Mouse (Mus musculus) cerebellum, adult (tissue): Measurements from ENCODE around the gene Igf2.

Experiments used
- ATAC-seq: cut with Nextera tagmentation; 2 replicates; pipeline ENCODE4 v1.9.2; 2017; ENCODE audit warnings: mild to moderate bottlenecking, moderate library complexity, mixed read lengths; ENCODE audit not compliant: insufficient number of reproducible peaks, low FRiP score, low TSS enrichment

Gene Igf2

DNA sequence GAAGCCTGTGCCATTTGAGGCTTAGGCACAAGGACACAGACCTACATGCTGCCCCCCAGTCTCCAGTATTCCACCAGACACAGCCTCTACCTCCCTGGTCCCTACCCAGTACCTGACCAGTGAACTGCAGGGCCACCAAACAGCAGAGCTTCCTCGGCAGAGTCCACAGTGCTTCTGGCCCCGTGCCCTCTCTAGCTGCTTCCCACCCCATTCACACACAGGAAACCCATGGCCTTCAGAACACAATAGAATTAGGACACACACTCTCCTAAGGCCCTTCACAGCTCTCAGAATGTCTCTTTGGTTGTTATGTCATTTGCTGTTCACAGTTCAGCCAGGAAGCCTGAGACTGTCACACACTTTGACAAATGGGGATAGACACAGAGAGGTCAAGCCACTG, at the start of gene Igf2:
Igf2 (minus strand) TSS at position 158 of the 400 bp plus-strand sequence.
- ATAC-seq: no peak

DNA sequence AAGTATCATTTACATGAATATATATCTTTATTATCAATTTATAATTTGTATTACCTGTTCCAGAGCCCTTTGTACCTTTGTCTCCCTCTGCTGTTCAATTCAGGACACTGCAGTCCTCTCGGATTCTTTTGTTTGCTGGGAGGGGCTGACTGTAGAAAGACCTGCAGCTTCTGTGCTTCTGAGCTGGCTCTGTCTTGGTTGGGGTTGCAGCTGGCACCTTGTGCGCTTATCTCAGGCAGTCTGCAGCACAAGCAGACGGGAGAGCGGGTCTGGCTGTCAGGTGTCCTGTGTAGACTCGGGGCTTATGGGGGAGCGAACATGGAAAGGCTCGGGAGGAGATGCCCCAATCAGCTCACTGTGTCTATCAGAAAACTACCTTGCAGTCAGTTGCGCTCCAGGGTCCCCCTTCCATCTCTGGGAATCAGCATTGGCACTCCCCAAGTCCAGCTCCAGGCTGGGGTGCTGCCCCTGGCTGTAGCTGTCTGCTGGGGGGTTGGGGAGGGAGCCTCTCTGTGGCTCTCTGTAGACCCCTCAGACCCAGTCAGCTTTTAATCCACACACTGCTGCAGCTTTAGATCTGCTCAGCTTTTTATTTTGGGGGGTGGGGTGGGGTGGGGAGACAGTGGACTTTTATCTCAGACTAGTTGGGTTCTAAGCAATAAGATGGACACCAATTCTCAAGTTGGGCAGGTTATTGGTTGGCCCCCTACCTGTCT, 48.3 kb upstream of the Igf2 start:
- ATAC-seq: no peak

DNA sequence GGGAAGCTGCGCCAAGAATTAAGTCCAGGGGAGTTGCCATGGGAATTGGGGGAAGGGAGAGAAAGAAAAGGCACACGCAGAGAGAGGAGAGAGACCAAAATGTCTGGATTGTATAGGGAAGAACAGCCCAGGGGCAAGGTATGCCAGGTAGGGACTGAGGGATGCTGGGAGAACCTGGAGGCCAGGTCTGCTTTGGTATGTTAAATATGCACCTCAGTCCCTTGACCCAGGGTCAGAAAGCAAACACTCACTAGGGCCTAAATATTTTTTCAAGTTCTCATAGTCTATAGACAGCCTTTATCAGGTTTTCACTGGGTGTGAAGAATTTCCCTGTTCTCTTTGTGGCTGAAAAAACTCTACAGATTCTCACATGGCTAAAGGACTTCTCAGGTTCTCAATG, 40.3 kb upstream of the Igf2 start:
- ATAC-seq: no peak

DNA sequence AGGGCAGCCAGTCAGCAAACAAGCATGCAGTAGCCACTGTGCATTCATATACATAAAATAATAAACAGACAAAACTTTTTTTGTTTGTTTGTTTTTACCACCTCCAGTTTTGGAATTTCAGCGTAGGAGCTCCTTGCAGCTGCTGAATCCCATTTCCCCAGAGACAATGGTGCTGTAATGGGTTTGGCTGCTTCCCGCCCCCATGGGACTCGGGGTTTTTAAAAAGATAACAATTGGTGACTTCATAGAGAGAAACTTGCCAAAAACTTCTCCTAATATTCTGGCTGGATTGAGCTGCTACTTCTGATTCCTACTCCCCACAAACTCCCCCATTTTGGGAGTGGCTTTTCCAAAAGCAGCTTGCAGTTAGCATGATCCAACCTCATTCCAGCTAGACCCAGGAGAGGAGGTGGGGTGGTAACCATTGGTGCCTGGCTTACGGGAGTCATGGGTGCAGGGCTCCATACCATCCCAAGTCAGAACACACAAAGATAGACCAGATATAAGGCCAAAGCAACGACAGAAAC, 32.8 kb upstream of the Igf2 start:
- no peak for ATAC-seq

DNA sequence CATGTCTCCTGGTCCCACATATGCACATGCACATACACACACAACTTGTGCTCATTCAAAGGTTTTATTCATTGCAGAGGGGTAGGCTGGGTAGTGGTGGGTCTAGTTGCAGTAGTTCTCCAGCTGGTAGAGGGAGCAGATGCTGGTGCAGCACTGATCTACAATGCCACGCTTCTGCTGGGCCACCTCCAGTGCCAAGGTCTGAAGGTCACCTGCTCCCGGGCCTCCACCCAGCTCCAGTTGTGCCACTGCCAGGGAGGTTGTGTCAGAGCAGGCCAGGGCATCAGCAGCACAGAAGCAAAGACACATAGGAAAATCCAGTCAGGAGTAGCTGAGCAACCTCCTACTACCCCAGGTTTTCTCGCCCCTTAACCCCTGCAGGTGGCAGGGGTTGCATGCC, 12.0 kb upstream of the Igf2 start:
- no peak for ATAC-seq

DNA sequence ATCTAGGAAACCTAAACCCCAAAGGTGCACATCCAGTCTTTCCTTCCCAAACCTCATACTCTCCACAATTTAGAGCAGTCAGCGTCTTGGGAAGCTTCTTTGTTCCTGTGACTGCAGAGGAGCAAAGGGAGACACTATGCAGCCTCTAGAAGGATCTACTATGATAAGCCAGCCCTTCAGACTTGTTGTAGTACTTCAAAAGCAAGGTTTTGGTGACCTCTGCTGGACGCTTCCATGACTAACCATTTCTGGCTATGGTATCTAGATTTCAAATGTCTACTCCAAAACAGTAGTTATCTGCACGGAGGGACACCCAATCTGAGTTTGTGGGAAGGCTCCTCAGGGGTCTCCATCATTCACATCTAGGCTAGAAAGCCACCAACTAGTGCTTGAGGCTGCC, 9.0 kb upstream of the Igf2 start:
- ATAC-seq: no peak

DNA sequence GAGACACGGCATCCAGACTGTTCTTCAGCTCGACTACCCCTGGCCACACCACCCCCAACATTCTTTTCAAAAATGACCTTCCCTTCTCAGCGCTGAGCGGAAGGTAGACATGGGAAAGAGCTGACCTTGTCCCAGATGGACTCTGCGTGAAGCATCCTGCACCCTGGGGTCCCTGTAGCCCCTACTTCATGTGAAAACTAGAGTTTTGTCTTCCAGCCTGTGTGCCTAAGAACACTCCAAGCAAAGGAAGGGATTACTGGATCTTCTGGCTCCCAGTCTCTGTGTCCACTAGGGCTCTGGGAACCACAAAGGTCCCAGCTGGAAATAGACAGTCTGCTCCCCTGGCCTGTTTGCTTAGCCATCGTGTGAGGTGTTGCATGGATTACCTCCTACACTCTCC, 8.5 kb upstream of the Igf2 start:
- ATAC-seq: no peak

DNA sequence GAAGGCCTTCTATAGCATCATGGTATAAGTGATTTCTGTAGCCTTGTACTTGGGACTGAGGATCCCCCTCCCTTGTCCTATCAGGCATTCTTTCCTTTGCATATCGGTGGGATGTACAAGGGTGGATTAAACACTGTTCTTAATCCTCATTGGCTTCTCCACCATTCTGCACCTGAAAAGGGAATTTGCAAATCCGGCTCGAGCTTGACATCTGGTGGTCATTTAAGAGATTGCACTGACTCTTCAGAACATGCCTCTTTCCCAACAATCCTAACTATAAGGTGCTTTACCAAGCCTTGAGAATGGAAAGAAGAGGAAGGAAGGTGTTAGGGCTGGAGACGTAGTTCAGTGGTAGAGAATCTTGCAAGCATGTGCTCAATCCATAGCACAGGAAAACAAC, 5.5 kb upstream of the Igf2 start:
- no peak for ATAC-seq

DNA sequence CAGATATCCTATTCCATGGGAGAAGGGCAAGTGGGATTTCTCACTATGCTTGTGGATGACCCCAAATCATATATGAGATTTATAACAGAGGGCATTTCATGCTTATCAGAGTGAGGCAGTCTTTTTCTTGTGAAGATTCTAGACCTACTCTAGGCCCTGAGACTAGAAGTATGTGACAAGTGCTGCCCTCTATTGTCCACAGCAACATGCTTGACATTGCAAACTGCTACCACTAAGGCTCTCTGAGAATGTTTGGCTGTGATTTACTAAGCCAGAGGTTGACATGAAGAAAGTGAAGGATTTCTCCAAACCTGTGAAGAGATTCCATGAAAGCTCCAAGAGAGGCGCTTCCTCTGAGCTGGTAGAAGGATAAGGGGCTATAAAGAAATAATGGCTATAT, 4.5 kb upstream of the Igf2 start:
- ATAC-seq: no peak

DNA sequence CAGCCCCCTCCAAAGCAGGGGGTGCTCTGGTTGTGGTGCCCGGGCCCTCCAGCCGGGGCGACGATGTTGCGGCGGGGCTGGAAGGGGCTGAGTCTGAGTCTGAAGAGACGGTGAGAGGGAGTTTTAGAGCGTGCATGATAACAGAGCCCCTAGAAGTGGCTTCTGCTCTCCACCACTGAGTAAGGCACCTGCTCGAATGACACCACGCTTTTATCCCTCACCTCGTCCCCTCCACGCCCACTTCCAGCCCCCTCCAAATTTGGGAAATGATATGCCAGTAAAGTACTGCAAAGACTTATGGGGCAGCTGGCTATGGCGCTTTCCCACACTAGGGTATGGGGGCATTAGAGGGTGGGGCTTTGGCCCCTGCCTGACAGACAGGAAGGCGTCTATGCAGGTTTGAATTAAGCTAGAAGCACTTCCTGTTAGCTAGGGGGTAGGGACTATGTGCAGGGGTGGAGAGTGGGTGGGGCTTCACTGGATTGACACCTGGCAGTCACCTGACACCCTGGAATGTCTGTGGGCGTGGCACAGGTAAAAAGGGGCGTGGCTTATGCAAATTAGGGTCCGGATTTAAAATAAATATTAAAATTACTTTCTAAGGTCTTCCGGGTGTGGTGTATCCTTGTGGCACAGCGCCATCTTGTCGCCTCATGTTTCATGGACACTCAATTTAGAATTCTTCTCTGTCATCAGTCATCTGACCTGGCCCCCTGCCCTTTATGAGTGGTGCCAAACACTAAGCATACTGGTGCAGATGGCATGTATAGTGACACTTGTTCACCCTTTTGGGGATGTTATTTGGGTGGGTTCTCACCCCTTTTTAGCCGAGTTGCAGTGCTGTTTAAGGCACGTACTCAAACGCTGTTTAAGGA, 3.4 kb upstream of the Igf2 start, which contains the start of gene Gm49394:
Gm49394 (minus strand) TSS at position 192 of the 875 bp plus-strand sequence.
- ATAC-seq: no peak

DNA sequence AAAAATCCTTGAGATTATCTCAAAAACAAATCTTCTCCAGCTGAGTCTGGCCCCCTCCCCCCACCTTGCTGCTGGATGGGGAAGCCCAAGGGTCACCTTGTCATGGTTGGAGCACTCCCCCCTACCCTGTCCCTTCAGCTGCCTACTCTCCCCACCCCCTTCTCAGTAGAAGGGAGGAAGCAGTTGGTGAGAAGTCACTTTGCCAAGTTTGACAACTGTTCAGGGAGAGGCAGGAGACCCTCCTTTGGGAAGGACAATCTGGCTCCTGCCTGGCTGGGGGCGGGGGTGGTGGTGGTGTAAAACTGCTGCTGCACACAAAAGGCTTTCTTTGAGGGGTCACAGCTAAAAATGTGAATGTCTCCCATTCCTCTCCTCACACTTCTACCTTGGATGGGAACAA, 1.7 kb upstream of the Igf2 start:
- ATAC-seq: no peak

DNA sequence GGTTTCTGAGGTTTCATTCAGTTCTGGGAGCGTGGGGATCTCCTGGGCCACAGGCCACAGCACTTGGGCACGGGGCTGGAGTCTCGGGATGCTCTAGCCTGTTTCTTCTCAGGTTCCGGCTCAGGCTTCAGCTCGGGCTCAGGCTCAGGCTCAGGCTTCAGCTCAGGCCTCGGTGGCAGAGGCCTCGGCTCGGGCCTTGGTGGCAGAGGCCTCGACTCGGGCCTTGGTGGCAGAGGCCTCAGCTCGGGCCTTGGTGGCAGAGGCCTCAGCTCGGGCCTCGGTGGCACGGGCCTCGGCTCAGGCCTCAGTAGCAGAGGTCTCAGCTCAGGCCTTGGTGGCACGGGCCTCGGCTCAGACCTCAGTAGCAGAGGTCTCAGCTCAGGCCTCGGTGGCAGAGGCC, 905 bp upstream of the Igf2 start:
- no peak for ATAC-seq

DNA sequence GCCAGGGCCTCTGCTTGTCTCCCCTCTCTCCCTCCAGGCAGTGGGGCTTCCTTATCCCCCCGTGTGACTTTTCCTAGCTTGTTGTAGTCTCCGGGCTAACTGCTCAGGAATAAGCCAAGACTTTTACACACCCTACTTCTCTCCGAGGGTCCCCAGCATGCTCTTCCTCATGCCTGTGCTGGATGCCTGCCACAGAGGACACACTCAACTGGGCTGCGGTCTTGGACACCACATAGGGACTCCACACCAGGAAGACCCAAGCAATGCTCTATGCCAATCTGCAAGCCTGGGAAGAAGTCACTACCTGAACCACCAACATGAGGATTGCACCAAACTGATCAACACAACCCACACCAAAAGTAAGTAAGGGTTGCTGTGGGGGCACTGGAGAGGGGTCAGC, 507 bp downstream of the Igf2 start:
- ATAC-seq: no peak

DNA sequence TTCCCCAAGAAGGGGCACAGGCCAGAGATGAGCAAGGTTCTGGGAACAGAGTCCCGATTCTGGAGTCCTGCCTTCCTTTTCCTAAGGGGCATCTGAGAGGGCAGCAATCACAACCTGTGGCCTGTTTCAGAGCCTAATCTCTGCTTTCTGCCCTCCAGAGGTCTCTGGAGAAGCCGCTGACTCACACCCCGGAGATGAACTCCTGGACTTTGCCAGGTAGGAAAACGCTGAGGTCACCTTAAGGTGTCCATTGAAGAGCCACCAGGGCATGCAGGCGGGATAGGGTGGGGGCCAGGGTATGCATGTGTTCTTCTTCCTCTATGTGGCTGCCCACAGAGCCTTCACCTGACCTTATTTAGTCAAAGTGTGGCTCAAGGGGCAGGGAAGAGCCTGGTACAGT, 1.3 kb downstream of the Igf2 start:
- no peak for ATAC-seq

DNA sequence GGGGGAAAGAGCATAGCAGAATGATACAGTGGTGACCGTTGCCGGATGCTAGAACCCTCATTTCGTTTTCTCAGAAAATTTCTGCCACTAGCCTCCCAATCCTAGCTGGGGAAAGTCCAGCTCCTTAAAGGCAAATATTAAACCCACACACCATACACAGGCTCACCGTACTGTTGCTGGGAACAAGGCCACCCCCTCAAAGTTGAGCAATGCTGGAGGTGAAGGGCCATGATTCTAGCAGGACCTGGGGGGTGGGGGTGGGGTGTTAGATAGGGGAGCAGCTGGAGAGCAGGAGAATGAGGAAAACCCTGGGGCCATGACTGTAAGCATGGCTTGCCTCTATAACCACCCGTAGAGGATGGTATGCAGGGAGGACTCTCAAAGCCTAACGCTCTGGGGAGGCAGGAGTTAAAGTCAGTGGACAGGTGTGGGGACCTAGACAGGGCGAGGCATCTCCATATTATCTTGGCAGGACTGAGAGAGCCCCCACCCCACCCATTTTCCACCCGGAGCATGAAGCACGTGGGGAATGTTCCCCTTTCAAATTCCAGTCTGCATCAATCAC, 2.1 kb downstream of the Igf2 start:
- ATAC-seq: no peak

DNA sequence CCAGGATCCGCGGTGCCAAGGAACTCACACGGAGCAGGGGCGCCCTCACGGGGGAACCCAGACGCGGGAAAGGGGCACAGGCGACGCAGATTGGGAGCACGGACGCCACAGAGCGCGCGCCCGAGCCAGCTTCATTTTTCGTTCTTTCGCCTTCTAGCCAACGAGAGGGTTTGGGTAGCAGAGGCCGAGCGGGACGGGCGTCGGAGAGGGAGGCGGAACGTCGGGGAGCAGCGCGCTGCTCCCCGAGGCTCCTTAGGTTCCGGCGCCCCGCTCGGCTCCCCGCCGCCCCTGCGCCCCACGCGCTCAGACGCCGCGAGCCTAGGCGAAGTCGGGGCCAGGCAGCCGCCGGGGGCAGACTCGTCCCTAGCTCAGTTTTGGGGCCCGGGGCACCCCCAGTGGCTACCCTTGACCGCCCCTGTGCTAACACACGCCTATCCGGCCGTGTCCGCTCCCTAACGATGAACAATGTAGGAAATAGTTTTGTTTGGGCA, 2.6 kb downstream of the Igf2 start:
- no peak for ATAC-seq

DNA sequence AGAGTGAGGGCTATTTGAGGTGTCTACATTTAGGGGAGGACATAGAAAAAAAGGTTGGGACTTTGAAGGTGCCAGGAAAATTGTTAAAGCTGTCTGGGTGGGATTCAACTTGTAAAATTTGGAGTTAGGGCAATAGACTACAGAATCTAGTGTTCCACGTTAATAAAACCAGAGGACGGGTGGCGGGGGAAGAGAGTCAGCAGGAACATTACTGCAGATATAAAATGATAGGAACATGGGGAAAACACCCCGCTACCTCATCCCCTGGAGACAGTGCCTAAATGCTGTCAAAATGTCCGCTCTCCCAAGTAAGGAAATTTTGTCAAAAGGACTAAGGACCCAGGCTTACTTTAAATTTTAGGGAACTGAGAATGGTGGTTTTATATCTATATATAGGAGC, 3.5 kb downstream of the Igf2 start:
- ATAC-seq: no peak

DNA sequence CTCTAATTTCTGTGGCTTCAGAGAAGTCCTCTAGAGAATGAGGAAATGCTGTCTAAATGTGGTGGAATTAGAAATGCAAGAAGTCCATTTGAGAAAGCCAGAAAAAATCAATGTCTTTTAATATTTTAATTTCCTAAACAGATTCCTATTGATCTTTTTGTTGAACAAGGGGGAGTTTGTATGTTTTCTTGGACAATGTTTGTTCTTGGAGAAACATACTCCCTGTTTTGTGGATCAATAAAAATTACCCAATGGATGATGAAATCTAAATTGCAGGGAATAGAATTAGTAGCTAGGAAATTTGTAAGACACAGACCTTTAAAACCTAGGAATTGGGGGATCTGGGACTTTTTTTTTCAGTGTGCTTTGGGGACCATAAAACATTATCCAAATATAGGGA, 4.8 kb downstream of the Igf2 start:
- no peak for ATAC-seq

DNA sequence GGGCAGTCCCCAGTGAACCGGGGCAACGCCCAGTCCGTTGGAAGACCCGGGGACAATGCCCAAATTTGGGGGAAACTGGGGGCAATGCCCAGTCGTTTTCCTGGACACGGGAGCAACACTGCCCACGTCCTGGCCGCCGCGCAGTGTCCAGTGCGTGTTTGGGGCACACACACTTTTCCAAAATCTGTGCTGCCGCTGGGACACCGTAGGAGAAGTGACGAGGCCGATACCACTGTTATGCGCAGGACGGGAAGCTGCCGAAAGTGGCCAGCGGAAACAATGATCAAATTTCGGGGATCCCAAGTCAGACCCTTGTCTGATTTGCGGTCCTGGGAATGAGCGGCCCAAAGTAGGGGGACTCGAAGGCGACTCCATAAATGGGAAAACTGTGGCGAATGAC, 5.6 kb downstream of the Igf2 start:
- ATAC-seq: no peak

DNA sequence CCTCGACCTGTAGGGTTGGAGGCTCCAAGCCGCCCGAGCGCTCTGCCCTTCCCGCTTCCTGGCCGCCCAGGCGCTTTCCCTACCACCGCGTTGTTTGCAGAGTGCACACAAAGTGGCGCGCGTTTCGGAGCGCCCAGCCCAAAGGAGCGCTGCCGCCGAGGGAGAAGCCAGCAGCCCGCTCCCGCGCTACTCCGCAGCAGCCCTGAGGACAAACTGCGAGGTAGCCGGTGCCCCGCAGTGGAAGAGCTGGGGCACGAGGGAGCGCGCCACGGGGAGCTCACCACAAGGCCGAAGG, 6.0 kb downstream of the Igf2 start:
- no peak for ATAC-seq
